Mouse (Mus musculus) cerebellum, adult 11-12 months (tissue): ENCODE data around the gene Srd5a1.
"Not testable (repeated sequence)": the region's sequence is repeated elsewhere in the genome, so short reads cannot be mapped to it uniquely, and the experiment has no call there.

Experiments used
- DNase-seq: peaks from one replicate; pipeline ENCODE4 v3.0.0; 2022

Gene Srd5a1

GRCm38 (mm10) chr13:69611398-69612174 is at the start of gene Srd5a1:
Gene Srd5a1 (minus strand): TSS chr13:69611442.
- DNase-seq = peak; percentile 100

- DNase-seq = no peak
Measured at GRCm38 (mm10) chr13:69654508-69654907, 43.3 kb upstream of the Srd5a1 start.

GRCm38 (mm10) chr13:69646481-69646880 is 35.2 kb upstream of the Srd5a1 start:
- no peak for DNase-seq

- no peak for DNase-seq
Measured at GRCm38 (mm10) chr13:69645694-69646423, 34.6 kb upstream of the Srd5a1 start.

GRCm38 (mm10) chr13:69644427-69645166 is 33.4 kb upstream of the Srd5a1 start:
- DNase-seq = no peak

- no peak for DNase-seq
Measured at GRCm38 (mm10) chr13:69643937-69644336, 32.7 kb upstream of the Srd5a1 start.

- no peak for DNase-seq
Measured at GRCm38 (mm10) chr13:69642656-69643216, 31.5 kb upstream of the Srd5a1 start.

GRCm38 (mm10) chr13:69641017-69641416 is 29.8 kb upstream of the Srd5a1 start:
- no peak for DNase-seq

- no peak for DNase-seq
Measured at GRCm38 (mm10) chr13:69640541-69640940, 29.3 kb upstream of the Srd5a1 start.

GRCm38 (mm10) chr13:69640126-69640525 is 28.9 kb upstream of the Srd5a1 start:
- DNase-seq = no peak

GRCm38 (mm10) chr13:69639251-69639650 is 28.0 kb upstream of the Srd5a1 start:
- DNase-seq = no peak

- DNase-seq = no peak
Measured at GRCm38 (mm10) chr13:69638108-69638626, 26.9 kb upstream of the Srd5a1 start.

- DNase-seq = no peak
Measured at GRCm38 (mm10) chr13:69637657-69638056, 26.4 kb upstream of the Srd5a1 start.

GRCm38 (mm10) chr13:69636816-69637215 is 25.6 kb upstream of the Srd5a1 start:
- DNase-seq = no peak

GRCm38 (mm10) chr13:69636375-69636774 is 25.1 kb upstream of the Srd5a1 start:
- no peak for DNase-seq

- DNase-seq = not testable (repeated sequence)
Measured at GRCm38 (mm10) chr13:69635836-69636235, 24.6 kb upstream of the Srd5a1 start.

GRCm38 (mm10) chr13:69633988-69634387 is 22.7 kb upstream of the Srd5a1 start:
- DNase-seq = no peak

GRCm38 (mm10) chr13:69633551-69633950 is 22.3 kb upstream of the Srd5a1 start:
- no peak for DNase-seq

GRCm38 (mm10) chr13:69631659-69632058 is 20.4 kb upstream of the Srd5a1 start:
- DNase-seq = no peak

- no peak for DNase-seq
Measured at GRCm38 (mm10) chr13:69631111-69631510, 19.9 kb upstream of the Srd5a1 start.

GRCm38 (mm10) chr13:69630576-69630975 is 19.3 kb upstream of the Srd5a1 start:
- DNase-seq = no peak

GRCm38 (mm10) chr13:69627941-69628340 is 16.7 kb upstream of the Srd5a1 start:
- DNase-seq = no peak

GRCm38 (mm10) chr13:69624510-69624909 is 13.3 kb upstream of the Srd5a1 start:
- DNase-seq = no peak
